Mouse (Mus musculus): ENCODE measurements around the gene Numbl. TPM values are rescaled to one million over a fixed set of nuclear protein-coding genes. Genes with fewer than 3 reads are reported as not detected.

Numbl gene
- polyA plus RNA-seq, 1 experiment from 2014 or later: 12.6 TPM

DNA sequence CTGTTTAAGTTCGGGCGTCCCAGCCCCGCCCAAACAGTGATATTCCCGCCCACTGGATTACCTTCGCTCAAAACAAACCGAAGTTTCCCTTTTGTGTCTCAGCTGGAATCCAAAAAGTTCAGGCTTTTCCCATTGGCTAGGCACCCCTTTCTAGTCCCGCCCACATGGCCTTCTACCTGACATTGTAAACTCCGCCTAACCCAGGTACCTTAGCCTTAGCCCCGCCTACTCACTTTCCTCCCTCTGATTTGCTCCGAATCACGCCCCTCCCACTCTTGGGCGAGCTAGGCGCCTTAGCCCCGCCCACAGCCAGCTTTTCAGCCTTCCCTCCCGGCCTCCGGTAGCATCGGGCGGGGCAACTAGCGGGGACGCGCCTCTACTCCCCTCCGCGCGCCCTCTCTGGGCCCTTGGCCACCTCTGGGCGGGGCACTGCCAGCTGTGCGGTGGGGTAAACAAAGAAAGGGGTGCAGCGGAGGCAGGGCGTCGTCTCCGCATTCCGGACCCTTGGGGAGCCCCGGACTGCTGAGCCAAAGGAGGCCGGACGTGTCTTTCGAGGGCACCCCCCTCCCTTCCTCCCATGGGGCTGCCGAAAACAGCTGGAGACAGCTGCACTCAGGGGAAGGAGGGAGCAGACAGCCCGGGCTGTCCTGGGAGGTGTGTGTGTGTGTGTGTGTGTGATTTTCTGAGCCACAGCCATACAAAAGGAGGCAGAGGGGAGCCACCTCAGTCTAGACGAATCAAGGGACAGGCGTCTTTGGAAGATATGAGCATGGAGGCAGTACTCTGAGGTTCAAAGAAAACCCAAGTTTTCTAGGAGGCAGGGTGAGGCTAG is 72.7 kb downstream of the Numbl start:
- Histone ChIP-seq H3K9me3 (replicated peaks; ENCODE audit: low read length) (no peaks in the 10 kb centered on the region), H3K4me3 (replicated peaks; ENCODE audit: low read depth, low read length) (peak overlapping the region; percentile 59), H3K4me1 (replicated peaks; ENCODE audit: insufficient read depth, low read length) (peaks cover 24% of the 10 kb centered on the region), H3K4me2 (ENCODE audit: low read length) (peak overlapping the region; percentile 89), H3K27me3 (ENCODE audit: insufficient read depth, low read length) (peaks cover 8% of the 10 kb centered on the region), H3K36me3 (ENCODE audit: insufficient read depth, low read length) (no peaks in the 10 kb centered on the region), H3K9ac (ENCODE audit: low read depth, low read length) (peak overlapping the region; percentile 57; the same call in 1 of the 2 replicates), H3K27ac (peak overlapping the region; percentile 94)
- TF ChIP-seq CTCF (IDR thresholded peaks at IDR 0.05; ENCODE audit: low read depth): no peak
- DNase-seq (ENCODE audit: low spot score) (peak; percentile 98), ATAC-seq (replicated peaks; ENCODE audit: low FRiP score, low read depth) (peak; percentile 58)
- WGBS: under 1% methylated on average over 38 of the region's 39 CpGs

GRCm38 (mm10) chr7:27331541-27331851 is 73.3 kb downstream of the Numbl start:
- H3K4me2 ChIP-seq (ENCODE audit: low read length): peak overlapping the region; percentile 89
- WGBS: 1% methylated on average over 8 of the region's 8 CpGs
- DNase-seq (ENCODE audit: low spot score) (peak; percentile 76), ATAC-seq (replicated peaks; ENCODE audit: low FRiP score, low read depth) (no peak)
- no peaks in the 10 kb centered on the region for H3K9me3 ChIP-seq (replicated peaks; ENCODE audit: low read length)
- 0 out of 2 replicates have a peak overlapping the region, but pooled peaks have one; percentile 25 for H3K9ac ChIP-seq (ENCODE audit: low read depth, low read length)
- H3K27ac ChIP-seq: peak overlapping the region; percentile 94
- no peak for TF ChIP-seq CTCF (IDR thresholded peaks at IDR 0.05; ENCODE audit: low read depth)
- H3K4me1 ChIP-seq (replicated peaks; ENCODE audit: insufficient read depth, low read length): peaks cover 18% of the 10 kb centered on the region
- H3K4me3 ChIP-seq (replicated peaks; ENCODE audit: low read depth, low read length): peak overlapping the region; percentile 59; the same call in 1 of the 2 replicates
- H3K36me3 ChIP-seq (ENCODE audit: insufficient read depth, low read length): no peaks in the 10 kb centered on the region
- H3K27me3 ChIP-seq (ENCODE audit: insufficient read depth, low read length): peaks cover 8% of the 10 kb centered on the region

Other genes starting within 250 kb of the Numbl start
- not detected in 2 replicates for gene Cyp2a12, start 229.4 kb upstream of the Numbl start, polyA plus RNA-seq (2015; fragmentation: Nextera tagmentation; extraction: Ambion mirVana)
- 0.29 TPM in 1 of 2 replicates, not detected in the other for gene Cyp2f2, start 138.5 kb upstream of the Numbl start, polyA plus RNA-seq (2015; fragmentation: Nextera tagmentation; extraction: Ambion mirVana)
- gene Cyp2t4, start 104.7 kb upstream of the Numbl start, polyA plus RNA-seq (2015; fragmentation: Nextera tagmentation; extraction: Ambion mirVana): not detected in 2 replicates
- 64.4 and 65.4 TPM in 2 replicates for gene Egln2, start 91.6 kb upstream of the Numbl start, polyA plus RNA-seq (2015; fragmentation: Nextera tagmentation; extraction: Ambion mirVana)
- 74.0 and 75.0 TPM in 2 replicates for gene Rab4b, start 79.5 kb upstream of the Numbl start, polyA plus RNA-seq (2015; fragmentation: Nextera tagmentation; extraction: Ambion mirVana)
- 0.30 and 0.54 TPM in 2 replicates for gene Gm21983, start 77.3 kb upstream of the Numbl start, polyA plus RNA-seq (2015; fragmentation: Nextera tagmentation; extraction: Ambion mirVana)
- 17.6 and 23.5 TPM in 2 replicates for gene Mia, start 77.3 kb upstream of the Numbl start, polyA plus RNA-seq (2015; fragmentation: Nextera tagmentation; extraction: Ambion mirVana)
- 2.2 and 3.1 TPM in 2 replicates for gene BC024978, start 62.7 kb upstream of the Numbl start, polyA plus RNA-seq (2015; fragmentation: Nextera tagmentation; extraction: Ambion mirVana)
- 160 and 174 TPM in 2 replicates for gene Snrpa, start 62.2 kb upstream of the Numbl start, polyA plus RNA-seq (2015; fragmentation: Nextera tagmentation; extraction: Ambion mirVana)
- gene Itpkc, start 29.8 kb upstream of the Numbl start, polyA plus RNA-seq (2015; fragmentation: Nextera tagmentation; extraction: Ambion mirVana): 3.4 and 3.6 TPM in 2 replicates
- gene Coq8b, start 25.4 kb upstream of the Numbl start, polyA plus RNA-seq (2015; fragmentation: Nextera tagmentation; extraction: Ambion mirVana): 20.8 and 22.0 TPM in 2 replicates
- 41.7 and 43.8 TPM in 2 replicates for gene Ltbp4, start 79.3 kb downstream of the Numbl start, polyA plus RNA-seq (2015; fragmentation: Nextera tagmentation; extraction: Ambion mirVana)
- 34.1 and 40.2 TPM in 2 replicates for gene Shkbp1, start 97.6 kb downstream of the Numbl start, polyA plus RNA-seq (2015; fragmentation: Nextera tagmentation; extraction: Ambion mirVana)
- 0.57 TPM in 1 of 2 replicates, not detected in the other for gene Gm20479, start 99.0 kb downstream of the Numbl start, polyA plus RNA-seq (2015; fragmentation: Nextera tagmentation; extraction: Ambion mirVana)
- gene Sptbn4, start 189.3 kb downstream of the Numbl start, polyA plus RNA-seq (2015; fragmentation: Nextera tagmentation; extraction: Ambion mirVana): 0.17 and 0.28 TPM in 2 replicates
- 33.4 and 40.1 TPM in 2 replicates for gene Blvrb, start 189.5 kb downstream of the Numbl start, polyA plus RNA-seq (2015; fragmentation: Nextera tagmentation; extraction: Ambion mirVana)
- gene Sertad3, start 215.3 kb downstream of the Numbl start, polyA plus RNA-seq (2015; fragmentation: Nextera tagmentation; extraction: Ambion mirVana): 24.0 and 25.3 TPM in 2 replicates
- gene Sertad1, start 228.5 kb downstream of the Numbl start, polyA plus RNA-seq (2015; fragmentation: Nextera tagmentation; extraction: Ambion mirVana): 41.6 and 44.3 TPM in 2 replicates
- gene Prx, start 240.9 kb downstream of the Numbl start, polyA plus RNA-seq (2015; fragmentation: Nextera tagmentation; extraction: Ambion mirVana): 4.1 and 4.7 TPM in 2 replicates

All from kidney, postnatal 0 days (tissue).